Mouse (Mus musculus) liver, embryonic 14.5 days (tissue): ENCODE data around the gene Tubb2b. TPM values are rescaled to one million over a fixed set of nuclear protein-coding genes. Genes with fewer than 3 reads are reported as not detected.

Experiments used
- ATAC-seq: fragments of 200-750 bp; cut with Nextera tagmentation; 2 replicates; pipeline ENCODE4 v1.8.0; 2017; ENCODE audit warnings: moderate number of reproducible peaks, mild to moderate bottlenecking, moderate library complexity; ENCODE audit not compliant: insufficient read depth
- DNase-seq, 3 experiments: peaks; one replicate each; pipeline ENCODE4 v3.0.0-alpha.2; 2012 to 2013; ENCODE audit warnings: low read depth in 3 of 3, low spot score in 3 of 3
- H3K27ac ChIP-seq: fragments of 300-500 bp; sonication (generic); 2 replicates; pipeline ENCODE4 v1.5.1; 2014; ENCODE audit warnings: moderate library complexity, mild to moderate bottlenecking, control low read depth, inconsistent platforms
- H3K27me3 ChIP-seq: fragments of 300-500 bp; sonication (generic); 2 replicates; pipeline ENCODE4 v1.6.1; 2014; ENCODE audit warnings: mild to moderate bottlenecking, low read length, moderate library complexity; ENCODE audit not compliant: control insufficient read depth, insufficient read depth
- H3K36me3 ChIP-seq: fragments of 300-500 bp; sonication (generic); replicated peaks from 2 replicates; pipeline ENCODE4 v1.6.1; 2014; ENCODE audit warnings: low read depth; ENCODE audit not compliant: control insufficient read depth, insufficient read depth
- H3K4me1 ChIP-seq, 2 experiments: fragments of 200-500 bp in 1 of 2; fragments of 300-500 bp in 1 of 2; sonication (generic) in 1 of 2; replicated peaks; 2 replicates each; pipeline ENCODE4 v1.6.1; 2012 to 2014; ENCODE audit warnings: antibody characterized with exemption in 1 of 2, inconsistent platforms in 1 of 2, low read length in 1 of 2; ENCODE audit not compliant: control insufficient read depth in 2 of 2, insufficient read depth in 2 of 2
- H3K4me2 ChIP-seq: fragments of 300-500 bp; sonication (generic); 2 replicates; pipeline ENCODE4 v1.6.1; 2014; ENCODE audit warnings: low read depth, mild to moderate bottlenecking, control low read depth, moderate library complexity
- H3K4me3 ChIP-seq, 2 experiments: fragments of 200-500 bp in 1 of 2; fragments of 300-500 bp in 1 of 2; sonication (generic) in 1 of 2; 2 replicates each; pipeline ENCODE4 v1.5.1; 2012 to 2014; ENCODE audit warnings: low read depth in 2 of 2, low read length in 2 of 2, mild to moderate bottlenecking in 2 of 2, control low read depth in 1 of 2, inconsistent platforms in 1 of 2, moderate library complexity in 1 of 2; ENCODE audit not compliant: insufficient read depth in 1 of 2
- H3K9ac ChIP-seq: fragments of 300-500 bp; sonication (generic); replicated peaks from 2 replicates; pipeline ENCODE4 v1.6.1; 2014; ENCODE audit warnings: mild to moderate bottlenecking, control low read depth, moderate library complexity
- H3K9me3 ChIP-seq: fragments of 300-500 bp; sonication (generic); 2 replicates; pipeline ENCODE4 v1.6.1; 2016; ENCODE audit warnings: low read length, mixed read lengths; ENCODE audit not compliant: control insufficient read depth
- CTCF ChIP-seq: IDR thresholded peaks from 2 replicates; pipeline ENCODE4 v1.5.1; 2016; ENCODE audit warnings: antibody characterized with exemption, low read depth, control low read depth
- EP300 ChIP-seq: IDR thresholded peaks from 2 replicates; pipeline ENCODE4 v1.6.1; 2016; ENCODE audit warnings: antibody characterized with exemption, low read depth
- WGBS: fragments of 180-500 bp; shearing (Covaris S2); extraction: QIAGEN DNeasy Blood & Tissue Kit; methylation state at CpG from one replicate; pipeline ENCODE4 v1.1.7; 2014; ENCODE audit not compliant: insufficient replicate concordance; 5-methylcytosine and 5-hydroxymethylcytosine counted together
- polyA plus RNA-seq, 2 experiments: library from polyadenylated mRNA; depleted of rRNA in 1 of 2; stranded (reverse) in 1 of 2; unstranded in 1 of 2; fragments of >200 nt; fragmentation: Nextera tagmentation in 1 of 2; extraction: Ambion mirVana in 1 of 2; gene quantifications; 2 replicates each; pipeline versions ENCODE4 v1.2.1 to v1.2.3; 2012 to 2014

The Tubb2b gene
- polyA plus RNA-seq (2012; rRNA removed) (2.7 and 7.1 TPM in 2 replicates), polyA plus RNA-seq (2014; fragmentation: Nextera tagmentation; extraction: Ambion mirVana) (0.29 and 0.49 TPM in 2 replicates)

DNA sequence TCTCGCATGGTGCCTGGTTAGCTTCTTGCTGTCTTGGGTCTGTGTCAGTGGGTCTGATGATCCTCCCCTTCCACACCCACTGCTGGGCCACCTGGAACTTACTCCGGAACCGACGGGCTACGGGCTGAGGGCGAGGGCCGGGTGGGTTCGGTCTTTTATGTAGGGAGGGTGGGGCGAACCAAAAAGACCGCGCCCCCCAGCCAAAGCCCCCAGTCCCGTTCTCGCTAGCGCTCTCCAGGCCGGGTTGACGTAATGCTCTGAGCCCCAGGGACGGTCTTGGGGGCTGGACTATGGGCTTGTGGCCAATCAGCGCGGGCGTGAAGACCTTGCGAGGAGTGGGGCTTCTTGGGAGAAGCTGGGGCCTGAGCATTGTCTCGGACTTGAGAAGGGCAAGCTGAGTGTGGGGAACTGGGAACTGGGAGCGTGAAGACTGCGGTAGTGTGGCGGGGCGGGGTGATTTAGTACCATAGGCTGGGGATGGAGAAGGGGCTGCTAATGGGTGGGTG is at the start of gene Tubb2b:
Gene Tubb2b (minus strand): TSS at position 241 of the 506 bp plus-strand sequence.
- 1% methylated on average over 26 of the region's 26 CpGs for WGBS
- Histone ChIP-seq H3K4me1 (peaks cover 0 to 12% of the 10 kb centered on the region in 2 experiments; a peak in 2 of 4 replicates), H3K27me3 (peaks cover 58% of the 10 kb centered on the region), H3K4me2 (peak within 1 kb of the TSS; percentile 51), H3K9ac (no peak within 1 kb of the TSS), H3K36me3 (no peaks in the 10 kb centered on the region), H3K9me3 (no peaks in the 10 kb centered on the region), H3K4me3 (peak within 1 kb of the TSS; percentile 19 to 62), H3K27ac (no peak within 1 kb of the TSS)
- peak; percentile 31; the same call in 1 of the 2 replicates for ATAC-seq
- DNase-seq, result no peak
- TF ChIP-seq EP300 (no peak), CTCF (no peak)

DNA sequence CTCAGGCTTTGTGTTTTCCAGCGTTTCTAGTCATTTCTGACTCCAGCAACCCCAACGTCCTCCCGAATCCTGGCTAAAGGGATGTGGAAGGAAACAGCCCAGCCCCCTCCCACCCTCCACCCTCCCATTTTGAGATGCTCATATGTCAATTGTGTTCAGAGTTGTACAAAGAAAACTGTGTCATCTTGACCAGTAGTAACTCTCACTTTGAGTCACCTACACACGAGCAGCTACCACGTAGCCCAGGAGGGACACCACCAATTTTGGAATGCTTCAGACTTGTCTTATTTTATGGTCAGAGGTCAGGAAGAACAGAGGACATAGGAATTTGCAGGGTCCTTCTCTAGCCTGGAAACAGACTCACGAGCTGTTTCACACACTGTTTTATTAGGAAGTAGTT is 43.8 kb upstream of the Tubb2b start:
- H3K9me3 ChIP-seq, result no peaks in the 10 kb centered on the region
- H3K36me3 ChIP-seq, result no peaks in the 10 kb centered on the region
- no peaks in the 10 kb centered on the region for H3K4me1 ChIP-seq
- ATAC-seq (no peak), DNase-seq (no peak)
- no peak overlapping the region for H3K4me2 ChIP-seq
- no peak overlapping the region for H3K9ac ChIP-seq
- no peak overlapping the region for H3K27ac ChIP-seq
- H3K27me3 ChIP-seq, result no peaks in the 10 kb centered on the region
- WGBS, result 76% methylated on average over 6 of the region's 6 CpGs
- no peak overlapping the region for H3K4me3 ChIP-seq
- TF ChIP-seq CTCF, result no peak
- no peak for TF ChIP-seq EP300

DNA sequence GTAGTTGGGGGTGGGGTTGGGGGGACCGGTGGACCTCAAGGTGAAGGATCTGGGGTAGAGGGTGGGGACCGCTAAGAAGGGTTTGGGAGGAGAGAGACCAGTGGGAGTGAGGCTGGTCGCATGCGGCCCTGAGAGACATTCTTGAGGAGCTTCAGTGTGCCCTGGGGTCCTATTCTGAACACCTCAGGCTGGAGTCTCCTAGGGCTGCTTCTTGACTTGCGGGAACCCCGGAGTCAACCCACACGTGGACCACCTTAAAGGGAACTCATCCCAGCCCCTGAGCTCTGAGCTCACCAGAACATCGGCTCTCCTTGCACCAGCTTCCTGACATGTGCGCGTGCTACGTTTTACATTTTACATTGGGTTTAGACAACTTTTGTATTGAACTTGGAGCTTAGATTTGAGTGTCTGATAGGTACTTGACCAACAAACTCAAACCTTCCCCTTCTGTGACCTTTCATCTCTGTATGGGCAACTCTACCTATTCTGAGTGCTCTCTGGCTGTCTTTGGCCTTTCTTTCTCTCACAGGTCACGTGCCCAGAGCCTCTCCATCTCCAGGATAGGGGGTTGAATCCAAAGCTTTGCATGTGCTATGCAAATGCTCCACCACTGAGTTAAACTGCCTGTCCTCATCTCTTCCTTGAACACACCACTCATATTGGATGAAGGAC is 33.2 kb upstream of the Tubb2b start:
- Histone ChIP-seq H3K27ac (no peak overlapping the region), H3K4me1 (peaks cover 10 to 14% of the 10 kb centered on the region in 2 experiments), H3K36me3 (no peaks in the 10 kb centered on the region), H3K4me2 (peak overlapping the region; percentile 70), H3K9me3 (no peaks in the 10 kb centered on the region), H3K4me3 (peak overlapping the region; percentile 76 to 77), H3K9ac (peak overlapping the region; percentile 76), H3K27me3 (no peaks in the 10 kb centered on the region)
- TF ChIP-seq EP300 (no peak), CTCF (no peak)
- ATAC-seq, result no peak; the same call in none of the 2 replicates
- no peak for DNase-seq
- 27% methylated on average over 12 of the region's 12 CpGs for WGBS

DNA sequence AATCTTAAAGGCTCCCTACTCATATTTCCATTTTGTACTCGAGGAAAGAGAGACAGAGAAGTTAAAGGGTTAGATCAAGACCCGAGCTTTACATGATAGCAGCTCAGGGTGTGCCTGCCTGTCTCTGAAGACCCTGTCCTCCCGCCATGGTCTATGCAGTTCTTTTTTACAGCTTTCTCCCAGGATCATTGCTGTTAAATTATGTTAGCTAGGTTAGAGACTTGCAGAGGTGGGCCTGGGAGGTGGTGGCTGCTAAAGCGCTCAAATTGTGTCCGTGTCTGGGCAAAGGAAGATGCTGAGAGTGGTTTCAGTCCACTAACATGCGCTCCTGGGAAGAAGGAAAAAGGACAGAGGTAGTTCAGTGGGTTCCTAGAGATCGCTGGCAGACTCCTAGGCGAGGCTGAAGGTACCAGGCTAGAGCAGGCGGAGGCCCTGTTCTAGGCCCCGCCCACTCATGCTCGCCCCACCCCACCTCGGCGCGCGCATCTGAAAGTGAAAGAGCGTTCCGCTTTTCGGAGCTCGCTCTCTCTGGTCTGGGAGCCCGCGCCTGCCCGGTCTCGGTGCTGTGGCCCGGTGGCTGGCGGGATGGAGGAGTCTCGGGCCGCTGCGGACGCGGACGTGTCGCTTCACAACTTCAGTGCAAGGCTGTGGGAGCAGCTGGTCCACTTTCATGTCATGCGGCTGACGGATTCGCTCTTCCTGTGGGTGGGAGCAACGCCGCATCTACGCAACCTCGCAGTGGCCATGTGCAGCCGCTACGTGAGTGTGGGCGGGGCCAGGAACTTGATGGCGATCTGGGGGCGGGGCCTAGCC is 32.4 kb upstream of the Tubb2b start, which contains the start of gene Psmg4:
Gene Psmg4 (plus strand): TSS at position 474 of the 813 bp plus-strand sequence.
- Histone ChIP-seq H3K27me3 (no peaks in the 10 kb centered on the region), H3K4me2 (peak within 1 kb of the TSS; percentile 70), H3K27ac (peak within 1 kb of the TSS; percentile 51), H3K4me1 (peaks cover 10 to 14% of the 10 kb centered on the region in 2 experiments), H3K9ac (peak within 1 kb of the TSS; percentile 76), H3K36me3 (no peaks in the 10 kb centered on the region), H3K4me3 (peak within 1 kb of the TSS; percentile 76 to 77), H3K9me3 (no peaks in the 10 kb centered on the region)
- DNase-seq (peak; percentile 76 to 84 (median 76)), ATAC-seq (peak; percentile 97)
- TF ChIP-seq EP300, result no peak
- no peak for TF ChIP-seq CTCF
- 3% methylated on average over 44 of the region's 44 CpGs for WGBS
